13 mouse cellular contexts compared by ENCODE assay signal in the genomic region with DNA sequence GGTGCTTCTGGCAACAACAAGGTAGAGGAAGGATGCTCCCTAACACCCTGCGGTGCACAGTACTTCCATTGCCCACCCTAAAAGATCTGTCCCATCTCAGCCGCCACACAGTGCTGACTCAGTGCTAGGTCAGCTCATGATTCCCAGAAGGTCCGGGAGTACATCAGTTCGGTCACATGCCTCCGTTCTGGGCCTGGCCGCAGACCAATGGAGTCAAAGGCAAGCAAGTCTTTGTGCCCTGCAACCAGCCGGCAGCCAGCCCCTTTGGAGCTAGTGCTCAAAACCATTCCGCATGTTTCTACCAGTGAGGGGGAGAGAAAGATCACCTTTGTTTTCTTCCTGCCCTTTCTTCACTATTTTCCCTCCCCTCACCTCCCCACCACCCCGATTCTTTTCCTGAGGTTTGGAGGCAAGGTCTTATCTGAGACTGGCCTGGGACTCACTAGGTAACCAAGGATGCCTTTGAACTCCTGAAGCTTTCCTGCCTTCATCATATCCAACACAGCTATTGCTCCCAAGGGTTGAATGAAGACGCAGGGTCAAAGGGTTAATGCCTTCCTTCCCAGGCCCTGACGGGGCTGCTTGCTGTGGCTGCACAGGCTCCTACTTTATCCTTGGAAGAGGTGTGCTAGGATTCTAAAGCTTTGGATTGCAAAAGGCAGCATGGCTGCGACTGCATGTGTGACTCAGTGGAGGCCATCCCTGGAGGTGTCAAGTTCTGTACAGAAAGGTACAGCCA. TPM values are rescaled to one million over a fixed set of nuclear protein-coding genes. Genes with fewer than 3 reads are reported as not detected.
DNase-seq lines count a peak whose midpoint lies in the region; ATAC-seq and TF ChIP-seq lines count a peak whose summit lies in the region.
"Had no signal": no experiment of that assay in that cellular context is flagged by ENCODE, and none has a peak within 500 bp of the region (broad histone marks: within the 10 kb centered on the region; RNA-seq: fewer than 3 reads in every experiment).

No protein-coding gene starts in this region.

- no peaks in the 10 kb centered on the region; the same call in 1 of the 2 replicates for H3K36me3 ChIP-seq in ES-Bruce4 (ENCODE audit: control insufficient read depth, insufficient read depth, low read length, poor library complexity, severe bottlenecking)
- no peaks in the 10 kb centered on the region for H3K36me3 ChIP-seq in limb, embryonic 10.5 days
- H3K36me3 ChIP-seq: embryonic facial prominence, embryonic 12.5 days; midbrain, embryonic 13.5 days had no signal

- peak overlapping the region; percentile 25 for H3K4me3 ChIP-seq in ES-Bruce4 (ENCODE audit: low read depth, low read length)
- no peak overlapping the region for H3K4me3 ChIP-seq in limb, embryonic 10.5 days
- H3K4me3 ChIP-seq: embryonic facial prominence, embryonic 12.5 days; midbrain, embryonic 13.5 days had no signal

- no peak overlapping the region for H3K9ac ChIP-seq in ES-Bruce4 (ENCODE audit: low read depth, poor library complexity, severe bottlenecking)
- H3K9ac ChIP-seq: embryonic facial prominence, embryonic 12.5 days; hindbrain, embryonic 14.5 days; liver, embryonic 14.5 days; midbrain, embryonic 13.5 days had no signal

- no peak overlapping the region for H3K27ac ChIP-seq in ES-Bruce4 (ENCODE audit: insufficient read depth, low read length)
- H3K27ac ChIP-seq in limb, embryonic 10.5 days = peak overlapping the region; percentile 21; the same call in 1 of the 2 replicates
- H3K27ac ChIP-seq: embryonic facial prominence, embryonic 12.5 days; hindbrain, embryonic 14.5 days; liver, embryonic 14.5 days; midbrain, embryonic 13.5 days had no signal

- 70% methylated on average over 12 of the region's 12 CpGs for WGBS in limb, embryonic 10.5 days

- no peak for TF ChIP-seq EP300 in ES-Bruce4 (IDR thresholded peaks at IDR 0.05; ENCODE audit: insufficient read depth, low read depth, low read length)

- no peaks in the 10 kb centered on the region for H3K4me1 ChIP-seq in ES-Bruce4 (ENCODE audit: control insufficient read depth, insufficient read depth, low read length)
- peaks cover 37% of the 10 kb centered on the region for H3K4me1 ChIP-seq in limb, embryonic 10.5 days

- no peak for TF ChIP-seq POLR2A in ES-Bruce4 (IDR thresholded peaks at IDR 0.05; ENCODE audit: insufficient read depth, low read length)

- no peak for TF ChIP-seq CTCF in ES-Bruce4 (IDR thresholded peaks at IDR 0.05; ENCODE audit: low read depth, low read length)

- peak; percentile 93 for DNase-seq in heart, adult 11 months
- DNase-seq in heart, adult 9 months (ENCODE audit: low spot score in 2 of 2) = no peak
- peak; percentile 54 for DNase-seq in embryo, embryonic 10 days (ENCODE audit: low spot score)
- DNase-seq in limb, embryonic 10.5 days (ENCODE audit: low spot score) = no peak
- DNase-seq in layer of hippocampus, adult 11-12 months (ENCODE audit: low spot score) = no peak

- no peak for ATAC-seq in granulocyte monocyte progenitor cell, adult 5-6 weeks (replicated peaks; ENCODE audit: poor library complexity, severe bottlenecking)
- ATAC-seq in megakaryocyte-erythroid progenitor cell, adult 5-6 weeks (replicated peaks; ENCODE audit: low FRiP score, low TSS enrichment, poor library complexity, severe bottlenecking) = no peak
- ATAC-seq: activated CD4-positive, CD25-positive, alpha-beta regulatory T cell, adult 4 months; midbrain, embryonic 13.5 days had no signal

- H3K27me3 ChIP-seq in ES-Bruce4 (ENCODE audit: control insufficient read depth, insufficient read depth, low read length, poor library complexity, severe bottlenecking) = no peaks in the 10 kb centered on the region
- H3K27me3 ChIP-seq in limb, embryonic 10.5 days (ENCODE audit: low read depth, poor library complexity, severe bottlenecking) = no peaks in the 10 kb centered on the region
- H3K27me3 ChIP-seq: embryonic facial prominence, embryonic 12.5 days; midbrain, embryonic 13.5 days had no signal

- no peaks in the 10 kb centered on the region for H3K9me3 ChIP-seq in ES-Bruce4 (replicated peaks; ENCODE audit: control insufficient read depth, insufficient read depth, low read length, poor library complexity, severe bottlenecking)
- H3K9me3 ChIP-seq in limb, embryonic 10.5 days (replicated peaks) = no peaks in the 10 kb centered on the region
- H3K9me3 ChIP-seq: embryonic facial prominence, embryonic 12.5 days; midbrain, embryonic 13.5 days had no signal

RNA-seq across cellular contexts. Expression of gene Pfkp, which starts 16.6 kb away (rescaled TPM):
- 101 and 108 TPM in 2 replicates for polyA plus RNA-seq in ES-Bruce4 (2011; ENCODE audit: insufficient read depth, insufficient read length, low read depth, missing spikeins)
- polyA plus RNA-seq in limb, embryonic 10.5 days (2016; fragmentation: Nextera tagmentation; extraction: Ambion mirVana) = 5.5 and 5.9 TPM in 2 replicates
- total RNA-seq in granulocyte monocyte progenitor cell, adult 5-6 weeks (2014; fragmentation: Nextera tagmentation) = 39.4 and 54.3 TPM in 2 replicates
- total RNA-seq in granulocyte monocyte progenitor cell, adult 5-6 weeks (2017) = 101 and 108 TPM in 2 replicates
- 5.7 and 6.2 TPM in 2 replicates for total RNA-seq in megakaryocyte-erythroid progenitor cell, adult 5-6 weeks (2014; fragmentation: Nextera tagmentation)
- 16.6 and 31.5 TPM in 2 replicates for total RNA-seq in megakaryocyte-erythroid progenitor cell, adult 5-6 weeks (2017)

Comparison
In these comparisons a context has a peak if more than half of its experiments do, and no peak if none do; other contexts are left out.
1. DNase-seq: peak in heart, adult 11 months (single experiment) and embryo, embryonic 10 days (single experiment); none in heart, adult 9 months (0 of 2), limb, embryonic 10.5 days (single experiment) and layer of hippocampus, adult 11-12 months (single experiment).